Mouse (Mus musculus) kidney, postnatal 10 days (tissue): ENCODE measurements at regions not wholly inside any gene's neighbourhood (a gene's known extent, or its start where the extent isn't known, plus 50 kb on each side); places are given as distances from the start of the nearest gene placed in this dataset.

ENCODE experiments used
- DNase-seq: peaks from one replicate; pipeline ENCODE4 v3.0.0; 2021; ENCODE audit warnings: mixed read lengths

GRCm38 (mm10) chr6:133904501-133904900 lies 50.9 kb upstream of the Kap start:
- peak; percentile 15 for DNase-seq

GRCm38 (mm10) chr6:133934667-133935066 lies 81.1 kb upstream of the Kap start:
- DNase-seq, result no peak

GRCm38 (mm10) chr6:133935671-133936070 lies 82.1 kb upstream of the Kap start:
- DNase-seq, result no peak

- DNase-seq, result no peak
Measured at GRCm38 (mm10) chr6:133959902-133960634, 75.4 kb upstream of the Etv6 start.

GRCm38 (mm10) chr6:133960713-133961112 lies 74.8 kb upstream of the Etv6 start:
- peak; percentile 88 for DNase-seq

- DNase-seq, result no peak
Measured at GRCm38 (mm10) chr6:133962641-133963040, 72.9 kb upstream of the Etv6 start.

- DNase-seq, result no peak
Measured at GRCm38 (mm10) chr6:133963264-133963663, 72.2 kb upstream of the Etv6 start.

- no peak for DNase-seq
Measured at GRCm38 (mm10) chr6:133967286-133967685, 68.2 kb upstream of the Etv6 start.

- no peak for DNase-seq
Measured at GRCm38 (mm10) chr6:133972054-133972705, 63.3 kb upstream of the Etv6 start.

GRCm38 (mm10) chr6:133973205-133973838 lies 62.2 kb upstream of the Etv6 start:
- DNase-seq, result no peak

- no peak for DNase-seq
Measured at GRCm38 (mm10) chr6:133975951-133976350, 59.5 kb upstream of the Etv6 start.

GRCm38 (mm10) chr6:133976854-133977253 lies 58.6 kb upstream of the Etv6 start:
- no peak for DNase-seq

- no peak for DNase-seq
Measured at GRCm38 (mm10) chr6:133983804-133984514, 51.5 kb upstream of the Etv6 start.

GRCm38 (mm10) chr6:133984666-133985355 lies 50.7 kb upstream of the Etv6 start:
- DNase-seq, result peak; percentile 18
